Mouse (Mus musculus) cerebellum, postnatal 25 days (tissue): ENCODE measurements around the gene Tcp10c.
"Not testable (repeated sequence)": the region's sequence is repeated elsewhere in the genome, so short reads cannot be mapped to it uniquely, and the experiment has no call there.

Source experiments
- DNase-seq, 2 experiments: peaks; one replicate each; pipeline ENCODE4 v3.0.0; 2021; ENCODE audit warnings: mixed read lengths in 2 of 2

The Tcp10c gene

DNA sequence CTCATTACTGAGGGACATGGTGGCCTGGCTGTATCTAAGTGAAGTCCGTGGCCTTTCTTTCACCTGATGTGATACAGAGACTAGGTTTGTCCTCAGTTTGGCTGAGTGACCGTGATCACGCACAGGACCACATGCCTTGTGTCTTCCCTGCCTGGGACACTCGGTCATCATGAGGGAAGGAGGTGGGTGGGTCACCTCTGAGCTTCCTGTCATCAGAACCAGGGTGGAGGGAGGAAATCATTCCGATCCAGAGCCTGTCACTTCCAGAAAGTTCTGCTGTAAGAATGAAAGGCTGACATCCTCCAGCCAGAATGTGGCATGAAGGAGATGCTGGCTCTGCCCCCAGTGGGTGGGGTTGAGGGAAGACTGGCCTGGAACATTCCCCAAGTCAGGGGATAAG is 45.6 kb downstream of the Tcp10c start:
- DNase-seq = not testable (repeated sequence)

GRCm38 (mm10) chr17:13402118-13402517 is 47.7 kb downstream of the Tcp10c start:
- not testable (repeated sequence) for DNase-seq

GRCm38 (mm10) chr17:13403527-13404131 is 49.3 kb downstream of the Tcp10c start:
- DNase-seq = not testable (repeated sequence)

- DNase-seq = not testable (repeated sequence)
These were observed 51.7 kb downstream of the Tcp10c start for GRCm38 (mm10) chr17:13406023-13406422.

DNA sequence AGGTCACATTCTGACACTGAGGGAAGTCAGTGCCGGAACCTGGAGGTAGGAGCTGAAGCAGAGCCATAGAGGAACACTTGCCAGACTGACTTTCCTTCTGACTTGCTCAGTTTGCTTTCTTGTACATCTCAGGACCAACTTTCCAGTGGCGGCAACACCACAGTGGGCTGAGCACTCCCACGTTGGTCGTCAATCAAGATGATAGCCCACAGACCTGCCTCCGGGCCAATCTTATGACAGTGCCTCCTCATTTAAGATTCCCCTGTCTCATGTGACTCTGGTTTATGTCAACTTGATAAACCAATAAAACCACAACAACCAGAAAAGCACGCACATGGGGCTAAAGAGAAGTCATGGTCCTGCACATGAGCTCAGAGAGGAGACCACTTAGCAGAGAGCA is 52.3 kb downstream of the Tcp10c start:
- not testable (repeated sequence) for DNase-seq

DNA sequence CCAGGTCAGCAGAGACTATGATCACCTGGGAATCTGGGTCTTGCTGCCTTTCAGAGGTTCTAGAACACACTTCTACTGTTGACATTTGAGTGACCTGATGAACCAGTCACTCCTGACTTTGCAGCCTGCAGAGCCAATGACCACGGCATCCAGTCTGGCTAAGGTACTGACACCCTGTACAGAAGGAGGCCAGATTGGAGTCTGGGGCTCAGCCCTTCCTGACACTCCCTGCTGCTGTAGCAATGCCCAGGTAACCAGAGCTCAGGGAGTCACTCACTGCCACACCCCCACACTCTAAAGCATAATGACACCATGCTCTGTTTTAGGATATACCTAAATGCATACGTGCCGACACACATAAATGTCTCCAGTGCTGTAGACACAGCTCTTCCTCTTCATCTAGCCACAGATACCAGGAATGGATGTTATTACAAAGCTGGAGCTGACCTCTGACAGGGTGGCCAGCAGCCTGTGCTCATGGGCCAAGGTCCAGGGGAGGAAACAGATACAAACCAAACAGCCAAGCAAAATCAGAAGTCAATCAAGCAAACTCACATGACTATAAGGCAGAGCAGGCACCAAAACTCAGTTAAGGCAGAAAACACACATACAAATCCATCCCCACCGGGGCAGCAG is 53.4 kb downstream of the Tcp10c start:
- DNase-seq = not testable (repeated sequence)

- not testable (repeated sequence) for DNase-seq
These were observed 53.9 kb downstream of the Tcp10c start for GRCm38 (mm10) chr17:13408257-13408633.

GRCm38 (mm10) chr17:13421022-13421591 is 66.7 kb downstream of the Tcp10c start:
- not testable (repeated sequence) for DNase-seq

DNA sequence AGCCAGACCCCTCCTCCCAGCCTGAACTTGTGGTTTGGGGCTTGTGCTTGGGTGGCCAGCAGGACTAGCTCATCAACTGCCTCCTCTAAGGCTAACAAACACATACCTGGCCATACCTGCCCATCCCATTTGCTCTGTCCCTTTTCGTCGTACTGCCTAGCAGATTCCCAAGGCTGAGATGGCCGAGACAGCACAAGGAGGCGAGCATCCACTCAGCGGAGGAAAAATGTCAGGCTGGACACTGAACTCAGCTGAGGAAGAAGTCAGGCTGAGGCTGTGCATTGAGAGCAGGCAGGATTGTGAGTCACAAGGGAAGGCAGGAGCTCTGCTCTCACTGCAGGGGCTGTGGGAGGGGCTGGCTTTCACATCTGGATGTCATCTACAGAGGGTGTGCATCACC is 68.3 kb downstream of the Tcp10c start:
- not testable (repeated sequence) for DNase-seq

DNA sequence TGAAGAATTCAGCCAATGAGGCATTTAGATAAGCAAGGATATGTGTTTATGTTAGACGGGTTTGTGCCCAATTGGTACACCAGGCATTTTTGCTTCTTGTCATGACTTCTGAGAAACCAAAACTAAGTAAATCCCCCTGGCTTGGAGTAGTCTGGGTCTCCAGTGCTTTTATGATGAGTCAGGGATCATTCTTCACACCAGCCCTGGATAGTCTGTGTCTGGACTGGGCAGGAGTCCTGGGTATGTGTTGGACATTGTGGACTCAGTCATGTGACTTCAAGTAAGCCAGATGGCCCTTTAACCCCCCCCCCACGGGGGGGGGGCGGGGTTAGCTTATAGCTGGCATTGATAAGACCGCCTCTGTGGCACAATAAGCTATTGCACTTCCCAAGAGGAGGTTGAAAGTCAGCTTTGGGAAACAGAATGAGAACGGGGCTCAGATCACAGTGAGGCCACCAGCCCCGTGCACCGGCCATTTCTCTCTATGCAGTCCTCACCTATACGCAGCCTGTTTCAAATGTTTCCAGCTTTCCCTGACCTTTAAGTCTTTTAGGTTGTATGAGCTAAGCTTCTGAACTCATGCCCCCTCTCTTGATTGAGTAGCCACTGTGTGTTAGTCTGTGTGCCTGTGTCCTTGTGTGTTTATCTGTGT is 69.1 kb downstream of the Tcp10c start:
- peak in 1 of 2 experiments; percentile 8 for DNase-seq

GRCm38 (mm10) chr17:13424321-13424720 is 69.9 kb downstream of the Tcp10c start:
- DNase-seq = not testable (repeated sequence)

- not testable (repeated sequence) for DNase-seq
These were observed 71.3 kb downstream of the Tcp10c start for GRCm38 (mm10) chr17:13425694-13426093.

- DNase-seq = not testable (repeated sequence)
These were observed 72.1 kb downstream of the Tcp10c start for GRCm38 (mm10) chr17:13426508-13426907.
